Mouse (Mus musculus): ENCODE measurements at regions not wholly inside any gene's neighbourhood (a gene's known extent, or its start where the extent isn't known, plus 50 kb on each side); places are given as distances from the start of the nearest gene placed in this dataset.

- DNase-seq (ENCODE audit: low read depth, low spot score) (no peak), ATAC-seq (no peak)
- ChIA-PET POLR2A (no interaction called here), CTCF (interaction anchor here (1.0 to 1.4 kb wide), 2 partner anchors 13 to 14 kb away, joined by 3 read pairs; no protein-coding TSS in a partner anchor)
- H3K27me3 ChIP-seq, result no peaks in the 10 kb centered on the region
- in situ Hi-C loops (cut with MboI; ENCODE audit: low pct_unique_long_range_greater_than_20kb), result no loop called here
- TF ChIP-seq CTCF (IDR thresholded peaks at IDR 0.05), result no peak
Observed at GRCm38 (mm10) chr15:68014605-68015305, 1514.0 kb upstream of the Lrrc6 start.

GRCm38 (mm10) chr15:68011162-68011561 lies 1510.5 kb upstream of the Lrrc6 start:
- in situ Hi-C loops (cut with MboI; ENCODE audit: low pct_unique_long_range_greater_than_20kb), result no loop called here
- no peak for ATAC-seq

GRCm38 (mm10) chr15:68010189-68010588 lies 1509.5 kb upstream of the Lrrc6 start:
- no peak for ATAC-seq
- ChIA-PET POLR2A (no interaction called here), CTCF (interaction anchor here (1.0 kb wide), 1 partner anchor 63 kb away, joined by 3 read pairs; no protein-coding TSS in a partner anchor)
- H3K27me3 ChIP-seq, result no peaks in the 10 kb centered on the region
- no peak for DNase-seq (ENCODE audit: low read depth, low spot score)
- TF ChIP-seq CTCF (IDR thresholded peaks at IDR 0.05), result no peak
- in situ Hi-C loops (cut with MboI; ENCODE audit: low pct_unique_long_range_greater_than_20kb), result no loop called here

More at GRCm38 (mm10) chr15:68011162-68011561, 1510.5 kb upstream of the Lrrc6 start:
- CTCF ChIA-PET, result interaction anchor here (1.0 kb wide), 1 partner anchor 64 kb away, joined by 3 read pairs; no protein-coding TSS in a partner anchor
- H3K27me3 ChIP-seq, result no peaks in the 10 kb centered on the region
- POLR2A ChIA-PET, result no interaction called here
- no peak for DNase-seq (ENCODE audit: low read depth, low spot score)
- TF ChIP-seq CTCF (IDR thresholded peaks at IDR 0.05), result no peak

- POLR2A ChIA-PET, result no interaction called here
- TF ChIP-seq CTCF (IDR thresholded peaks at IDR 0.05), result no peak
- DNase-seq (ENCODE audit: low read depth, low spot score), result no peak
- in situ Hi-C loops (cut with MboI; ENCODE audit: low pct_unique_long_range_greater_than_20kb), result no loop called here
- no peak for ATAC-seq
- H3K27me3 ChIP-seq, result no peaks in the 10 kb centered on the region
- CTCF ChIA-PET, result no interaction called here
Observed at GRCm38 (mm10) chr15:68004798-68005197, 1504.1 kb upstream of the Lrrc6 start.

- in situ Hi-C loops (cut with MboI; ENCODE audit: low pct_unique_long_range_greater_than_20kb), result no loop called here
- ChIA-PET CTCF (no interaction called here), POLR2A (no interaction called here)
- no peak for TF ChIP-seq CTCF (IDR thresholded peaks at IDR 0.05)
- ATAC-seq, result no peak
- H3K27me3 ChIP-seq, result peaks cover 4% of the 10 kb centered on the region
- no peak for DNase-seq (ENCODE audit: low read depth, low spot score)
Observed at GRCm38 (mm10) chr15:67996532-67996931, 1495.8 kb upstream of the Lrrc6 start.

- TF ChIP-seq CTCF (IDR thresholded peaks at IDR 0.05), result no peak
- peaks cover 28% of the 10 kb centered on the region for H3K27me3 ChIP-seq
- DNase-seq (ENCODE audit: low read depth, low spot score) (no peak), ATAC-seq (no peak)
- CTCF ChIA-PET, result no interaction called here
- in situ Hi-C loops (cut with MboI; ENCODE audit: low pct_unique_long_range_greater_than_20kb), result no loop called here
- POLR2A ChIA-PET, result no interaction called here
Observed at GRCm38 (mm10) chr15:67989428-67990272, 1488.9 kb upstream of the Lrrc6 start.

GRCm38 (mm10) chr15:67987941-67988340 lies 1487.2 kb upstream of the Lrrc6 start:
- CTCF ChIA-PET, result interaction anchor here (0.7 kb wide), 1 partner anchor 266 kb away, joined by 3 read pairs; no protein-coding TSS in a partner anchor
- ATAC-seq (no peak), DNase-seq (ENCODE audit: low read depth, low spot score) (no peak)
- TF ChIP-seq CTCF (IDR thresholded peaks at IDR 0.05), result no peak
- POLR2A ChIA-PET, result no interaction called here
- in situ Hi-C loops (cut with MboI; ENCODE audit: low pct_unique_long_range_greater_than_20kb), result no loop called here
- peaks cover 25% of the 10 kb centered on the region for H3K27me3 ChIP-seq

- POLR2A ChIA-PET, result no interaction called here
- no peak for DNase-seq (ENCODE audit: low read depth, low spot score)
- no peak for ATAC-seq
Observed at GRCm38 (mm10) chr15:67983253-67983652, 1482.5 kb upstream of the Lrrc6 start.

GRCm38 (mm10) chr15:67981876-67982275 lies 1481.2 kb upstream of the Lrrc6 start:
- in situ Hi-C loops (cut with MboI; ENCODE audit: low pct_unique_long_range_greater_than_20kb), result no loop called here
- no peak for DNase-seq (ENCODE audit: low read depth, low spot score)
- TF ChIP-seq CTCF (IDR thresholded peaks at IDR 0.05), result no peak
- POLR2A ChIA-PET, result no interaction called here
- no peak for ATAC-seq
- H3K27me3 ChIP-seq, result peaks cover 18% of the 10 kb centered on the region
- CTCF ChIA-PET, result no interaction called here

More at GRCm38 (mm10) chr15:67983253-67983652, 1482.5 kb upstream of the Lrrc6 start:
- in situ Hi-C loops (cut with MboI; ENCODE audit: low pct_unique_long_range_greater_than_20kb), result no loop called here
- H3K27me3 ChIP-seq, result peaks cover 22% of the 10 kb centered on the region
- peak; percentile 51 for TF ChIP-seq CTCF (IDR thresholded peaks at IDR 0.05)
- CTCF ChIA-PET, result no interaction called here

- no peak for DNase-seq (ENCODE audit: low read depth, low spot score)
Observed at GRCm38 (mm10) chr15:67979451-67979850, 1478.7 kb upstream of the Lrrc6 start.

GRCm38 (mm10) chr15:67977210-67977609 lies 1476.5 kb upstream of the Lrrc6 start:
- no peak for ATAC-seq
- POLR2A ChIA-PET, result no interaction called here

More at GRCm38 (mm10) chr15:67979451-67979850, 1478.7 kb upstream of the Lrrc6 start:
- ChIA-PET POLR2A (no interaction called here), CTCF (interaction anchor here (1.0 kb wide), 1 partner anchor 17 kb away, joined by 3 read pairs; no protein-coding TSS in a partner anchor)
- no peak for TF ChIP-seq CTCF (IDR thresholded peaks at IDR 0.05)
- in situ Hi-C loops (cut with MboI; ENCODE audit: low pct_unique_long_range_greater_than_20kb), result no loop called here
- ATAC-seq, result no peak
- H3K27me3 ChIP-seq, result peaks cover 8% of the 10 kb centered on the region

More at GRCm38 (mm10) chr15:67977210-67977609, 1476.5 kb upstream of the Lrrc6 start:
- in situ Hi-C loops (cut with MboI; ENCODE audit: low pct_unique_long_range_greater_than_20kb), result no loop called here
- no peak for TF ChIP-seq CTCF (IDR thresholded peaks at IDR 0.05)
- CTCF ChIA-PET, result no interaction called here
- DNase-seq (ENCODE audit: low read depth, low spot score), result no peak
- peaks cover 8% of the 10 kb centered on the region for H3K27me3 ChIP-seq

Measured in Patski (cell line).